Mouse (Mus musculus): ENCODE measurements at regions not wholly inside any gene's neighbourhood (a gene's known extent, or its start where the extent isn't known, plus 50 kb on each side); places are given as distances from the start of the nearest gene placed in this dataset.

- TF ChIP-seq POLR2A (IDR thresholded peaks at IDR 0.05; ENCODE audit: low read depth, low read length) (no peak), CTCF (IDR thresholded peaks at IDR 0.05; ENCODE audit: borderline replicate concordance, insufficient read depth, low read length) (no peak)
Observed at GRCm38 (mm10) chr5:101032147-101032900, 186.8 kb downstream of the Gpat3 start.
